Mouse (Mus musculus) heart, postnatal 0 days (tissue): ENCODE results near the gene Ccdc190. TPM values are rescaled to one million over a fixed set of nuclear protein-coding genes. Genes with fewer than 3 reads are reported as not detected.

Experiments
- ATAC-seq: fragments of 200-750 bp; cut with Nextera tagmentation; 2 replicates; pipeline ENCODE4 v1.8.0; 2017; ENCODE audit warnings: low read depth, moderate number of reproducible peaks, moderate library complexity; ENCODE audit not compliant: insufficient read depth
- DNase-seq: peaks from one replicate; pipeline ENCODE4 v3.0.0-alpha.2; 2016; ENCODE audit warnings: low spot score
- H3K27ac ChIP-seq: fragments of 300-500 bp; sonication (generic); 2 replicates; pipeline ENCODE4 v1.5.1; 2014; ENCODE audit warnings: low read depth, mild to moderate bottlenecking
- H3K27me3 ChIP-seq: fragments of 300-500 bp; sonication (generic); 2 replicates; pipeline ENCODE4 v1.6.1; 2014; ENCODE audit warnings: low read length, mixed read lengths; ENCODE audit not compliant: control insufficient read depth, insufficient read depth
- H3K36me3 ChIP-seq: fragments of 300-500 bp; sonication (generic); replicated peaks from 2 replicates; pipeline ENCODE4 v1.6.1; 2014; ENCODE audit warnings: low read length, mixed read lengths; ENCODE audit not compliant: control insufficient read depth, insufficient read depth
- H3K4me1 ChIP-seq: fragments of 300-500 bp; sonication (generic); 2 replicates; pipeline ENCODE4 v1.6.1; 2014; ENCODE audit warnings: antibody characterized with exemption; ENCODE audit not compliant: control insufficient read depth, insufficient read depth
- H3K4me2 ChIP-seq: fragments of 300-500 bp; sonication (generic); 2 replicates; pipeline ENCODE4 v1.6.1; 2014; ENCODE audit warnings: low read depth, mild to moderate bottlenecking, low read length, moderate library complexity
- H3K4me3 ChIP-seq: fragments of 300-500 bp; sonication (generic); 2 replicates; pipeline ENCODE4 v1.5.1; 2014; ENCODE audit warnings: low read depth, low read length
- H3K9ac ChIP-seq: fragments of 300-500 bp; sonication (generic); replicated peaks from 2 replicates; pipeline ENCODE4 v1.6.1; 2014; ENCODE audit warnings: low read depth, low read length, mixed read lengths
- H3K9me3 ChIP-seq: fragments of 300-500 bp; sonication (generic); replicated peaks from 2 replicates; pipeline ENCODE4 v1.6.1; 2016; ENCODE audit warnings: low read length; ENCODE audit not compliant: control insufficient read depth
- CTCF ChIP-seq: IDR thresholded peaks from 2 replicates; pipeline ENCODE4 v1.5.1; 2016; ENCODE audit warnings: antibody characterized with exemption, control low read depth, low read depth
- EP300 ChIP-seq: IDR thresholded peaks from 2 replicates; pipeline ENCODE4 v1.6.1; 2016; ENCODE audit warnings: antibody characterized with exemption, low read depth
- WGBS: fragments of 180-500 bp; shearing (Covaris S2); extraction: QIAGEN DNeasy Blood & Tissue Kit; methylation state at CpG from one replicate; pipeline ENCODE4 v1.1.7; 2014; 5-methylcytosine and 5-hydroxymethylcytosine counted together
- polyA plus RNA-seq: library from polyadenylated mRNA; unstranded; fragments of >200 nt; fragmentation: Nextera tagmentation; extraction: Ambion mirVana; gene quantifications from 2 replicates; pipeline ENCODE4 v1.2.1, GENCODE M21; 2015
- total RNA-seq: library from RNA; depleted of rRNA; stranded (reverse); fragments of >200 nt; gene quantifications from 2 replicates; pipeline ENCODE4 v1.2.3, GENCODE M21; 2014; ENCODE audit warnings: low replicate concordance; rRNA removed

Ccdc190 gene
- total and polyA plus RNA-seq, 2 experiments from 2014 or later, result not detected

DNA sequence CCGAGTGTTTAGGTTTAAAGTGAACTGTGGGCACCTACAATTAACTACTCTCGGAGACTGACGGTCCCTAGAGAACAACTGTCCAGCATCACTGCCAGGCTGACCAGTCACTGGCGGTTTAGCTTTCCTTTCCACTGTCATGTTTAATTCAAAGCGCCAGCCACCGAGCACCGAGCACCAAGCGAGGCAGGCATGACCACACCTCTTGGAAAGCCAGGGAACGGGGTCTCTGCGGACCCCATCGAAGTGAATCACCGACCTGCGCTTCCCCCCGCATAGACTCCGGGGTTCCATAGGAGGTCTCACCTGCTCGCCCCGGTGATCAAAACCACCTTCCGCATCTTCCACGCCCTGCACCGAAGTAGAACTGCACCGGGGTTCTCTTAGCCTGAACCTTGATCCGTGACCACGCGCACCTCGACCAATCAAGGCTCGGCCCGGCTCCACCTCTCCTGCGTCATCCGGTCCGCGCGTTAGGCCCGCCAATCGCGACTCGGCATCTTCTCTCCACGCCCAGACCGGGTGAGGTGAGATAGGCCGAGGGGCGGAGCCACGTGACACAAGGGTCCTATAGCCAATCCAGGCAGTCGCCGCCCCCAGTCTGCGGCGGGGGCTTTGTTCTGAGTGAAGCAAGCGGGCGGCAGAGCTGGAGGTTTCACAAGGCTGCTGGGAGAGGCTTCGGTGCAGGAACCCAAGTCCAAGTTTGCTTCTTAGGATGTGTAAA lies 40.5 kb downstream of the Ccdc190 start, which contains the start of gene Hsd17b7:
Hsd17b7 (minus strand) TSS at position 450 of the 724 bp plus-strand sequence.
- peak; percentile 99 for ATAC-seq
- under 1% methylated on average over 48 of the region's 48 CpGs for WGBS
- TF ChIP-seq CTCF (no peak), EP300 (no peak; the same call in 1 of the 2 replicates)

DNA sequence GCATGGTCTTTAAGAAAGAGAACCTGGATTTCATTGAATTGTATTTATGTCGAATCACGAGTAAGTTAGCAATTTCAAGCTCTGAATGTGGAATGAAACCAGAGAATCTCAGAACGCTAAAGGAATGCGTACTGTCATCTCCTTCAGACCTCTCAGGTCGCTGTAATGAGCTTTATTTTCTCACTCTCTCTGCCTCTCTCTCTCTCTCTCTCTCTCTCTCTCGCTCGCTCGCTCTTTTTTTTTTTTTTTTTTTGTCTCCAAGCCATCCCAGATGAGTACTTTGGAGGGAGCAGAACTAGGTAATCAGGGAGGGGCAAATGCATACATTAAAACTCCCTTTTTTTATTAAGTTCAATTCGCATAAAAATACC lies 41.1 kb downstream of the Ccdc190 start:
- Histone ChIP-seq H3K9me3 (no peaks in the 10 kb centered on the region), H3K9ac (peak overlapping the region; percentile 57), H3K4me3 (peak overlapping the region; percentile 63), H3K4me2 (peak overlapping the region; percentile 87), H3K27me3 (no peaks in the 10 kb centered on the region), H3K27ac (peak overlapping the region; percentile 90), H3K36me3 (peaks cover 19% of the 10 kb centered on the region), H3K4me1 (peaks cover 31% of the 10 kb centered on the region)
- ATAC-seq (peak; percentile 16; the same call in 1 of the 2 replicates), DNase-seq (no peak)
- no peak for TF ChIP-seq EP300
- WGBS, result 2% methylated on average over 6 of the region's 9 CpGs

More for the DNA sequence above, 40.5 kb downstream of the Ccdc190 start, which contains the start of gene Hsd17b7:
- peaks cover 25% of the 10 kb centered on the region for H3K36me3 ChIP-seq
- H3K9ac ChIP-seq, result peak within 1 kb of the TSS; percentile 57
- H3K27me3 ChIP-seq, result no peaks in the 10 kb centered on the region
- H3K27ac ChIP-seq, result peak within 1 kb of the TSS; percentile 90
- peak; percentile 98 for DNase-seq
- H3K4me1 ChIP-seq, result peaks cover 31% of the 10 kb centered on the region
- H3K9me3 ChIP-seq, result no peaks in the 10 kb centered on the region
- peak within 1 kb of the TSS; percentile 63 for H3K4me3 ChIP-seq
- peak within 1 kb of the TSS; percentile 87 for H3K4me2 ChIP-seq

DNA sequence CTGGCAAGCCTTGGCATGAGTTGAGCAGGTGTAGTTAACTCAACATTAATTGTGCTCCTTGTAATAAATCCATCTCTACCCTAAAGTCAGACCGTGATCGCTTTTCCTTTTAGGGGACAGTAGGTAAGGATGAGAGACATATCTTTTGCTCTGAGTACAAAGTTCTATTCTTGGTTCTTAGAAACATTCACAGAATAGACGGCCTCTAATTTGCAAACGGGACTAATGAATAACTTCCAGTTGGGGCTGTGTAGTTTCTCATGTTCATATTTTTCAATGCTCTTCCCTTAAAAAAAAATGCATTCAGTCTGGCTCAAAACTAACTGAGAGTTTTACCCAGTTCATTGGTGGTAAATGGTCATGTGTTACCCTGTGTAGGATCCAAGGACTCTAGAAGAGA lies 42.5 kb downstream of the Ccdc190 start:
- no peaks in the 10 kb centered on the region for H3K9me3 ChIP-seq
- no peak overlapping the region for H3K9ac ChIP-seq
- 87% methylated on average over 4 of the region's 4 CpGs for WGBS
- H3K27ac ChIP-seq, result peak overlapping the region; percentile 82; the same call in 1 of the 2 replicates
- peaks cover 31% of the 10 kb centered on the region for H3K4me1 ChIP-seq
- ATAC-seq, result no peak
- no peak overlapping the region for H3K4me3 ChIP-seq
- H3K4me2 ChIP-seq, result no peak overlapping the region
- H3K27me3 ChIP-seq, result no peaks in the 10 kb centered on the region
- TF ChIP-seq CTCF, result no peak
- TF ChIP-seq EP300, result no peak
- no peak for DNase-seq
- peaks cover 5% of the 10 kb centered on the region for H3K36me3 ChIP-seq

DNA sequence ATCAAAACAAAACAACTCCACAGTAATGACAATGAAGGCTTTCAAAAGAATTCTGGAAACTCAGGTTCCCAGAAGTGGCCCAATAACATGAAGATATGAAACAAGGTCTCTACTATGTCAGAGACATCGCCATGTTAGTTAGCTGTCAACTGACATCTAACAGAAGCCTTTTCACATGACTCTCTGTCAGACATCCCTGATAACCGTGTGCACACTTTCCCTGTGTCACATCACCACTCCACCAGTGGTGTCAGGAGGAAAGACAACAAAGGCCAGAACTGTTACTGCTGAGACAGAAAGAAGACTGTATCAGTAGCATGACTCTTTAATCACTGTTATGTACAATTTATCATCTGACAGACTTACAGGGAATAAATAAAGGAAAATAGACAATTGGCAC lies 43.5 kb downstream of the Ccdc190 start:
- no peak overlapping the region for H3K4me3 ChIP-seq
- TF ChIP-seq EP300 (peak; percentile 79; the same call in 1 of the 2 replicates), CTCF (no peak)
- ATAC-seq (peak; percentile 13; the same call in 1 of the 2 replicates), DNase-seq (peak; percentile 76)
- no peak overlapping the region for H3K4me2 ChIP-seq
- no peaks in the 10 kb centered on the region for H3K9me3 ChIP-seq
- H3K27ac ChIP-seq, result peak overlapping the region; percentile 82
- WGBS, result 13% methylated on average over 2 of the region's 2 CpGs
- H3K27me3 ChIP-seq, result no peaks in the 10 kb centered on the region
- H3K4me1 ChIP-seq, result peaks cover 31% of the 10 kb centered on the region
- H3K36me3 ChIP-seq, result no peaks in the 10 kb centered on the region
- H3K9ac ChIP-seq, result no peak overlapping the region

DNA sequence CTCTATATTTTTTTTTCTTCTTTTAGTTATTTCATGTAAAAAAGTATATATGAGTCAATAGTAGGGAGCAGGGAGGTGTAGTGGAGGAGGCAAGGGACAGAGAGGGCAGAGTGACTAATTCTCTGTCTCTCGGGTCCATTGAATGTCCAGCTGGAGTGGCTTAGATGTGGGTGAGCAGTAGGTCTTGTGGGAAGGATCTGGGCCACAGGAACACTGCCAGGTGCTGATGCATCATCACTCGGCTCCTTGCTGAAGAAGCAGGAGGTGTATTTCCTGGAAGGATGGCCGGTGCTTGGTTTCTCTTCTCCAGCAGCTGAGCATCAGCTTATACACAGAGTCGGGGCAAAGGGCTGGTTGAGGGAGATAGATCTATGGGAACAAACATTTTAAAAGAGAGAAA lies 49.2 kb downstream of the Ccdc190 start:
- Histone ChIP-seq H3K4me3 (no peak overlapping the region), H3K27ac (no peak overlapping the region), H3K27me3 (no peaks in the 10 kb centered on the region), H3K9me3 (no peaks in the 10 kb centered on the region), H3K4me2 (no peak overlapping the region), H3K36me3 (no peaks in the 10 kb centered on the region), H3K9ac (no peak overlapping the region), H3K4me1 (peaks cover under 1% of the 10 kb centered on the region)
- 81% methylated on average over 4 of the region's 4 CpGs for WGBS
- ATAC-seq (no peak), DNase-seq (no peak)
- no peak for TF ChIP-seq EP300
- no peak for TF ChIP-seq CTCF

Other genes starting within 250 kb of the Ccdc190 start
- 2.4 and 6.7 TPM in 2 replicates for gene Rgs4, start 181.0 kb upstream of the Ccdc190 start, total RNA-seq
- gene Rgs4, start 181.0 kb upstream of the Ccdc190 start, polyA plus RNA-seq, result 4.4 and 5.0 TPM in 2 replicates
- gene Hsd17b7, start 40.6 kb downstream of the Ccdc190 start, total RNA-seq, result 45.6 and 62.4 TPM in 2 replicates
- gene Hsd17b7, start 40.6 kb downstream of the Ccdc190 start, polyA plus RNA-seq, result 36.9 and 39.4 TPM in 2 replicates
- gene Ddr2, start 182.1 kb downstream of the Ccdc190 start, total RNA-seq, result 5.0 and 11.2 TPM in 2 replicates
- gene Ddr2, start 182.1 kb downstream of the Ccdc190 start, polyA plus RNA-seq, result 6.8 and 7.2 TPM in 2 replicates
- gene Uap1, start 246.3 kb downstream of the Ccdc190 start, total RNA-seq, result 23.0 and 26.1 TPM in 2 replicates
- 40.2 and 42.3 TPM in 2 replicates for gene Uap1, start 246.3 kb downstream of the Ccdc190 start, polyA plus RNA-seq